Mouse (Mus musculus): ENCODE data around the gene Vangl2.

Gene Vangl2

GRCm38 (mm10) chr1:171961704-171962103 is 66.5 kb downstream of the Vangl2 start:
- DNase-seq, result no peak

- DNase-seq, result no peak
Observed at GRCm38 (mm10) chr1:171960726-171961125, 67.5 kb downstream of the Vangl2 start.

GRCm38 (mm10) chr1:171957411-171957810 is 70.8 kb downstream of the Vangl2 start:
- no peak for DNase-seq

DNA sequence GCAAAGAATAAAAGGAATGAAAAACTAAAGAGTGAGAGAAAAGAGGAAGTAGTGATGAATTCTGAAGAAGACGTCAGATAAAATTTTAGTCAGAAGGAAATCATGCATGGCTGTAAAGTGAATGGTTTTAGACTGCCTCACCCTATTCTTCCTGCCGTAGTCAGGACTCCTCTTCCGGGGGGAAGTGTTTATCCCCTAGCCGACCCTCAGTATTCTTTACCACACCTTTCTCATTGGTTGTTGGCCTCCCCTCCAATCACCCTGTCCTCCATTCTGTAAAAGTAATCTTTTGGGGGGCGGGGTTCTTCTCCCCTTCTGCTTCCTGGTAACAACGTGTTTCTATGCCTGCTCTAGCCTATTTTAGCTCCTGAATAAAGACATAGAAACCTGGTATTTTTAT is 73.2 kb downstream of the Vangl2 start:
- no peak for DNase-seq

Data from cerebellum, adult 11 months (tissue).